Mouse (Mus musculus) intestine, embryonic 16.5 days (tissue): ENCODE measurements at regions not wholly inside any gene's neighbourhood (a gene's known extent, or its start where the extent isn't known, plus 50 kb on each side); places are given as distances from the start of the nearest gene placed in this dataset.
"Not testable (repeated sequence)": the region's sequence is repeated elsewhere in the genome, so short reads cannot be mapped to it uniquely, and the experiment has no call there.

Experiments used
- ATAC-seq: fragments of 200-750 bp; cut with Nextera tagmentation; 2 replicates; pipeline ENCODE4 v1.8.0; 2017; ENCODE audit warnings: moderate TSS enrichment, moderate library complexity
- H3K27ac ChIP-seq: fragments of 300-500 bp; sonication (generic); 2 replicates; pipeline ENCODE4 v1.5.1; 2014; ENCODE audit warnings: mild to moderate bottlenecking, low read length
- H3K27me3 ChIP-seq: fragments of 300-500 bp; sonication (generic); replicated peaks from 2 replicates; pipeline ENCODE4 v1.6.1; 2014; ENCODE audit warnings: low read length, control low read depth, mixed read lengths; ENCODE audit not compliant: control insufficient read depth, insufficient read depth
- H3K36me3 ChIP-seq: fragments of 300-500 bp; sonication (generic); 2 replicates; pipeline ENCODE4 v1.6.1; 2014; ENCODE audit warnings: low read length, control low read depth; ENCODE audit not compliant: control insufficient read depth, insufficient read depth
- H3K4me1 ChIP-seq: fragments of 300-500 bp; sonication (generic); 2 replicates; pipeline ENCODE4 v1.6.1; 2014; ENCODE audit warnings: low read length, control low read depth, mixed read lengths; ENCODE audit not compliant: control insufficient read depth, insufficient read depth
- H3K4me2 ChIP-seq: fragments of 300-500 bp; sonication (generic); 2 replicates; pipeline ENCODE4 v1.6.1; 2014; ENCODE audit warnings: low read depth, low read length, control low read depth
- H3K4me3 ChIP-seq: fragments of 300-500 bp; sonication (generic); 2 replicates; pipeline ENCODE4 v1.5.1; 2014; ENCODE audit warnings: mild to moderate bottlenecking, low read length
- H3K9ac ChIP-seq: fragments of 300-500 bp; sonication (generic); 2 replicates; pipeline ENCODE4 v1.6.1; 2014; ENCODE audit warnings: low read depth, low read length
- H3K9me3 ChIP-seq: fragments of 300-500 bp; sonication (generic); 2 replicates; pipeline ENCODE4 v1.6.1; 2016; ENCODE audit warnings: low read length, control low read depth; ENCODE audit not compliant: control insufficient read depth
- WGBS: fragments of 180-500 bp; shearing (Covaris S2); extraction: QIAGEN DNeasy Blood & Tissue Kit; methylation state at CpG from one replicate; pipeline ENCODE4 v1.1.7; 2014; 5-methylcytosine and 5-hydroxymethylcytosine counted together

GRCm38 (mm10) chr2:64458171-64458570, 360.3 kb upstream of the Fign start:
- H3K27me3 ChIP-seq, result no peaks in the 10 kb centered on the region
- no peak overlapping the region for H3K9ac ChIP-seq
- no peak overlapping the region for H3K27ac ChIP-seq
- H3K4me3 ChIP-seq, result no peak overlapping the region
- WGBS, result 67% methylated on average over 5 of the region's 5 CpGs
- no peaks in the 10 kb centered on the region for H3K36me3 ChIP-seq
- no peak for ATAC-seq
- no peaks in the 10 kb centered on the region for H3K4me1 ChIP-seq
- H3K4me2 ChIP-seq, result no peak overlapping the region
- H3K9me3 ChIP-seq, result no peaks in the 10 kb centered on the region

GRCm38 (mm10) chr2:64452690-64453089, 354.9 kb upstream of the Fign start:
- WGBS, result 69% methylated on average over 6 of the region's 6 CpGs
- ATAC-seq, result no peak

GRCm38 (mm10) chr2:64451614-64452317, 353.9 kb upstream of the Fign start:
- no peaks in the 10 kb centered on the region for H3K9me3 ChIP-seq
- H3K4me2 ChIP-seq, result no peak overlapping the region
- H3K9ac ChIP-seq, result no peak overlapping the region
- H3K4me1 ChIP-seq, result no peaks in the 10 kb centered on the region
- no peak overlapping the region for H3K27ac ChIP-seq
- H3K4me3 ChIP-seq, result no peak overlapping the region
- WGBS, result 73% methylated on average over 12 of the region's 12 CpGs
- no peaks in the 10 kb centered on the region for H3K27me3 ChIP-seq
- H3K36me3 ChIP-seq, result no peaks in the 10 kb centered on the region
- ATAC-seq, result no peak

More at GRCm38 (mm10) chr2:64452690-64453089, 354.9 kb upstream of the Fign start:
- H3K4me3 ChIP-seq, result no peak overlapping the region
- no peaks in the 10 kb centered on the region for H3K27me3 ChIP-seq
- H3K9ac ChIP-seq, result no peak overlapping the region
- H3K36me3 ChIP-seq, result no peaks in the 10 kb centered on the region
- no peak overlapping the region for H3K27ac ChIP-seq
- no peaks in the 10 kb centered on the region for H3K9me3 ChIP-seq
- no peaks in the 10 kb centered on the region for H3K4me1 ChIP-seq
- no peak overlapping the region for H3K4me2 ChIP-seq

GRCm38 (mm10) chr2:64443171-64443570, 345.3 kb upstream of the Fign start:
- WGBS, result 90% methylated on average over 3 of the region's 3 CpGs

GRCm38 (mm10) chr2:64440961-64441360, 343.1 kb upstream of the Fign start:
- Histone ChIP-seq H3K4me1 (no peaks in the 10 kb centered on the region), H3K9me3 (no peaks in the 10 kb centered on the region), H3K36me3 (no peaks in the 10 kb centered on the region), H3K27ac (no peak overlapping the region), H3K27me3 (no peaks in the 10 kb centered on the region), H3K4me2 (no peak overlapping the region), H3K9ac (no peak overlapping the region), H3K4me3 (no peak overlapping the region)
- WGBS, result 82% methylated on average over 2 of the region's 2 CpGs
- ATAC-seq, result no peak

More at GRCm38 (mm10) chr2:64443171-64443570, 345.3 kb upstream of the Fign start:
- Histone ChIP-seq H3K27ac (no peak overlapping the region), H3K4me2 (no peak overlapping the region), H3K9ac (no peak overlapping the region), H3K27me3 (no peaks in the 10 kb centered on the region), H3K4me1 (no peaks in the 10 kb centered on the region), H3K9me3 (no peaks in the 10 kb centered on the region), H3K4me3 (no peak overlapping the region), H3K36me3 (no peaks in the 10 kb centered on the region)
- no peak for ATAC-seq

GRCm38 (mm10) chr2:64417129-64417528, 319.3 kb upstream of the Fign start:
- H3K4me1 ChIP-seq, H3K4me2 ChIP-seq, H3K27me3 ChIP-seq, H3K36me3 ChIP-seq, H3K9ac ChIP-seq, H3K9me3 ChIP-seq, ATAC-seq, H3K4me3 ChIP-seq, H3K27ac ChIP-seq: not testable (repeated sequence)

- no peak for ATAC-seq
- H3K9me3 ChIP-seq, result no peaks in the 10 kb centered on the region
- H3K27me3 ChIP-seq, result no peaks in the 10 kb centered on the region
- H3K36me3 ChIP-seq, result no peaks in the 10 kb centered on the region
- H3K4me2 ChIP-seq, result no peak overlapping the region
- H3K9ac ChIP-seq, result no peak overlapping the region
- no peak overlapping the region for H3K4me3 ChIP-seq
- 43% methylated on average over 1 of the region's 1 CpGs for WGBS
- no peaks in the 10 kb centered on the region for H3K4me1 ChIP-seq
- no peak overlapping the region for H3K27ac ChIP-seq
Observed at GRCm38 (mm10) chr2:64413846-64414245, 316.0 kb upstream of the Fign start.

GRCm38 (mm10) chr2:64413263-64413662, 315.4 kb upstream of the Fign start:
- H3K4me1 ChIP-seq, result no peaks in the 10 kb centered on the region
- H3K36me3 ChIP-seq, result no peaks in the 10 kb centered on the region
- H3K4me2 ChIP-seq, result no peak overlapping the region
- no peak overlapping the region for H3K4me3 ChIP-seq
- no peak for ATAC-seq
- H3K27ac ChIP-seq, result no peak overlapping the region
- H3K9me3 ChIP-seq, result no peaks in the 10 kb centered on the region
- H3K9ac ChIP-seq, result no peak overlapping the region
- H3K27me3 ChIP-seq, result no peaks in the 10 kb centered on the region

- no peaks in the 10 kb centered on the region for H3K27me3 ChIP-seq
- ATAC-seq, result no peak
- H3K9ac ChIP-seq, result no peak overlapping the region
- H3K4me1 ChIP-seq, result no peaks in the 10 kb centered on the region
- H3K9me3 ChIP-seq, result no peaks in the 10 kb centered on the region
- H3K36me3 ChIP-seq, result no peaks in the 10 kb centered on the region
- 80% methylated on average over 4 of the region's 4 CpGs for WGBS
- no peak overlapping the region for H3K4me2 ChIP-seq
- H3K27ac ChIP-seq, result no peak overlapping the region
- no peak overlapping the region for H3K4me3 ChIP-seq
Observed at GRCm38 (mm10) chr2:64395946-64396345, 298.1 kb upstream of the Fign start.
